Mouse (Mus musculus) kidney, adult 18-20 months (tissue): Measurements from ENCODE around the gene Me3.

Experiments used
- DNase-seq: peaks from one replicate; pipeline ENCODE4 v3.0.0; 2021

Me3 gene

DNA sequence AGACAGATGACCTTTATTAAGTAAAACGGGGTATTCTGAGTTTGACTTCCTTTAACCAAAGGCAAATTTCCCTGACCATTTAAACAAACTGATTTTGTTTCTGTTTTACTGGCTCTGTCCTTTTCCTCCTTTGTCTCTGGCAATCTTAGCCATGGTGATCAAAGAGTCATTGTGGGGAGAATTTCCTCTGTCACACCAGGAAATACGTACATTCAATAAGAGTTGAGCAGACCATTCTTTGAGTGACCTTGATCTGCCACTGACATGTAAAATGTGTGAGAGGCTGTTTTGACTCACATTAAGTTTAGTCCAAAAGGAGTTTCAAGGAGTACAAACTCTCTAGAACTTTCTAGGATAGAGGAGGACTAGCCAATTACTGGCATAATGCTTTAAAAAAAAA lies 117.0 kb downstream of the Me3 start:
- DNase-seq = no peak

DNA sequence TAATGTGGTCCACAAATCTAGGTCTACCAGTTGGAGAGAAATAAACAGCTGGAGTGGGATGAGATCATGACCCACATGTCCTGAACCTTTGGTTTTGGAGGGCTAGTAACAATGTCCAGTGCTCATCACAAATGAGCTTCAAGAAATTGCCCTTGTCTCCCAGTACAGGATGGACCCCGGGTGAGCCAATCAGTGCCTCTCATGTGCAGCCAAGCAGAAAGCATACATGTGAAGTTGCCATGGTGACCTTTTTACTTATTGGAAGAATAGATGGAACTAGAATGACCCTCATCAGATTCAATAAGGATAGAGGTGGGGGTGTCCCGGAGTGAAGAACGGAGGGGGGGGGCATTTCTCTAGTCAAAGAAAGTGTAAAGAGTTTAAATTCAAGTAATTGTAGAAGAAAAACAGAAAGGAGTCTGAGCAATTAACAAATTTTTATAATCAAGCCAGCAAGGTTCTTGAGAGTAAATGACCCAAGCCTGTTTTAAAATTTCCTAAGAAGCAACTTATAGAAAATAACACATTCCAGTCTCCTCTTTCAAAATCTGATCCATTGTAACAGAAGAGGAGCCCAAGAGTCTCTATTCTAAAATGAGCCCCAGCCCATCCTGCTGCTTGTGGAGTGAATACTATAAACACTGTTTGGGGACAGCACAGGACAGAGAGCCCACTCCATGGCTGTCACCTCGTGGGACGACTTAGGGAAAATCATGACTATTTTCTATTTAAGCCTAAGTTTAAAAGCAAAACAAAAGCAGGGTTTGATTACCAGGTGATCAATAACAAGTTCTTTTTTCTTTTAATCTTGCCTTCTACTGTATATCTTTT lies 134.7 kb downstream of the Me3 start:
- no peak for DNase-seq

DNA sequence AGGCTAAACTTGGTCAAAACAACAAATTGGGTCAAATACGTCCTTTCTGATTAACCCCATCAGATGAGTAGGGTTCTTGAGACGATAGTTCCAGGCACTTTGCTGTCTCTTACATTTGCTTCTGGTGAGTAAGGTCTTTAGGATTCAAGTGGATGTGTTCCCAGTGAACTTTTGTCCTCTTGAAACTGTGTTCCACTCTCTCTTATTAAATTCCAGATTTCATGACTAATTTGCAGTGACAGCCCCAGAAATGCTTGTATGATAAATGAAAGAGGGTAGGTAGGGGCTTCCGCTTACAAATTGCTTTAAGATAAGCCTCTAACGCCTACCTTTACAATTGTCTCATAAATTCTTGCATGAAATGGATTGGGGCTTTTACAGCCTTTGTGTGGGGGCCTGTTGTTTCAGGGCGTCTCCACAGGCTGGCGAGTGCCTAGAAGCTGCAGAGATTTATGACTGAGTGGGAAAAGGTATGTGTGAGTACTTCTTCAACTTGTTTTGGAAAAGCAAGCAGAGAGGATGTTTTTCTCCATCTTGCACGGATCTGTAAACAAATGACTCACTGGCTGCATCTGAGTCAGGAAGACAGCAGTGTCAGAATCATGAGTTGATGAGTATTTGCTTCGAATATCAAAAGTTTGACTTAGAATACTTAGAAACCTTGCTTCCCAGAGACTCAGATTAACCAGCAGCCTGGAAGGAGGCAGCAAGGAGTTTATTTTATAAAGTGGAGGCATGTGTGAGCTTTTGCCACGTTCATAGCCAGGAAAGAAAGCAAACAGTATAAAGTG lies 137.1 kb downstream of the Me3 start:
- DNase-seq = peak; percentile 3

DNA sequence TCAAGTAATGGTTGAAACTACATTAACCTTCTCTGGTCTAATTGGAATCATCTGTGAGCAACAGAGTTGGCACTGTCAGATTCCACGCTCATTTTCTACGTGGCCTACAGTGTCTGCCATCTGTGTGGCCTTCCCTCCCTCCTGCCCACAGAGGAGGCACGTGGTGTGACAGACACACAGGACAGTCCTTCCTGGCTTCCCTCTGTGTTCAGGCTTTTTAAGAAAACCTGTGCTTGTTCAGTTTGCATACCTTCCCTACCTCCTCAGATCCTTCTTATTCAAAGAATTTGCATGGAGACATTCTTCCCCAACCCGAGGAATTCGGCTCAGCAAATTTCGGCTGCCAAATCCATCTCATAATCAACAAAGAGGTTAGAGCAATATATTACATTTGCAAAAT lies 137.8 kb downstream of the Me3 start:
- DNase-seq = peak; percentile 2

DNA sequence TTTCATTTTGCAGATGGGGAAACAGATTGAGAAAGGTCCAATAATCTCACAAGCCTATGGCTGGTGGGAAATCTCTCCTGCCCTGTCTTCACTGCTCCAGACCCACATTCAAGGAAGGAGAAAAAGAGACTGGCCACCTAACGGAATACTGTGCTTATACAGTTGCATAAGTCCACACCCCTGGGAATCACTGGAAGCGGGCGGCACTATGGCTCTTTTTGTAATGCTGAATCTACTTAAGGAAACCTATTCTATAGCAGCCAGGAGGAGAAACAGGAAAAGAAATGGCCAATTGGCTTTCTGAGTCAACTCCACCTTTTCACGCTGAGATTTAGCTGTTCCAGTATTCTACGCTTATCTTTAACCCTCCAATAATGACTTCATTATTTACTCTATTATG lies 140.7 kb downstream of the Me3 start:
- DNase-seq = peak; percentile 3

DNA sequence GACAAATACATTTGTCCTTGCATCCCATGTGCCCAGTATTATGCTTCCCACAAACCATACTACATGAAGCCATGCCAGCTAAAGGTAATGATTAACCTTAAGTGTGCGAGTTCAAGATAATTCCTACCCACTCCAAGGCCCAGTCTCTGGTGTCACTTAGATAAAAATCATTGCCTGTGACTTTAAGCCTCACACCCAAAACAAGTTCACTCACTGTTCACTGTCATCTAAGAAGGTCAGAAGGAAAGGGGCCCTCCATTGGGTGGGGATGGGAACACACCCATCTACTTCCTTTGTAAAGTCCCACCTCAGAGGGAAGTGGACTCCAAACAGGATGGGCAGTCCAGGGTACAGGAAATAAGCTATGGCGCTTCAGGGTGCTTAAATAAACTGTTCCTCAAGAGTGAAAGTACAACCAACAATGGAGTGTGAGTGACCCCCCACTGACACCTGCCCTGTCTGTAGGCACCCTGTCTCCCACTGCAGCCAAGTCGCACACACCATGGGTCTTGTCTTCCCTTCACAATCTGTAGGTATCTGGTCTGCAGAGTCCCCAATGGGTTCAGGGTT lies 141.2 kb downstream of the Me3 start:
- peak; percentile 44 for DNase-seq

DNA sequence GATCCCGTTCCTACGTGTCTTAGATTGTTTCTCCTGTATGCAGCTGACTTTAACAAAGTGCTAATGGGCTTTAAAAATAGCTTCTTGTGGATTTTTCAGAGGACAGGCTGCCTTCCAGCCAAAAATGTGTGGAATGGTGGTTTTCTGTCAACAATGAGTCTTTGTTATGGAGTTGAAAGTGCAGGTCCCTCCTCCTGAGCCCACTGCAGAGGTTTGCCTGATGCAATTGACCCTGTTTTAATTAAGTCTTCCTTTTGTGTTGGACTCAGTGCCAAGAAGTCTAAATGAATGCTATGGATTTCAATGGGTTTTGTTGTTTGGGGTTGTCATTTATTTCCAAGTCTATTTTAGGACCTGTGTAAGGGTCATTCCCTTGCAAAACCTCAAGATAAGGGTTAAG lies 141.7 kb downstream of the Me3 start:
- DNase-seq = no peak

DNA sequence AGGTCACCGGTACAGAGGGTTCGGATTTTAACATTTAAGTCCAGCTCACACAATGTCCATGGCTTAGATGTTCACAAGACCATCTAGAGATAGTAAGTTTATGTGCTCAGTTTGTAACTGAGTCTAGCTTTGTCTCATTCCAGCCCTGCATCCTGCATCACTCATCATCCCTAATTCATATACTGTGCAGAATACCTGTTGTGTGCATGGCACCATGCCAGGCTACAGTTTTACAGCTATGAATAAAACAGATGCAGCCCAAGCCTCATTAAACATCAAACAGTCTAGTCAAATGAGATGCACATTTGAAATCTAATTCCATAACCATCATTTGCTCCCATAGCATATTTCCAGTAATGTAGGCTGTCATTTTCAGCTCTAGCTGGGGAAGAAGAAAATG lies 143.7 kb downstream of the Me3 start:
- DNase-seq = no peak

DNA sequence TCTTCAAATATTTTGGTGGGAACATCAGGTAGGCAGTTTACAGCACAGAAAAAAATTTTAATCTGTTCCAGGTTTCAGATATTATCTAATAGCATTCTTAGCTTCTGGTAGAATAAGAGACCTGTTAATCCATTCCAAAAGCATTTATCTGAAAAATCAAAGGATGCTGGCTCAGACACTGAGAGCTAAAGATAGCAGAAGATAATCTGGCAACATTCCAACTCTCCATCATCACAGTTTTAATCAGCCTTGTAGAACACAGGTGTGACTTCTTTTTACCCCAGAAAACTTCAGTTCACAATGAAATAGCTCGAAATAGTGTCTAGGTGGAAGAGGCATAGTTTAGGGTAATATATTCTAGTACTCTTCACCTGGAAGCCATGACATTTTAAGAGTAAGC lies 149.2 kb downstream of the Me3 start:
- DNase-seq = no peak

DNA sequence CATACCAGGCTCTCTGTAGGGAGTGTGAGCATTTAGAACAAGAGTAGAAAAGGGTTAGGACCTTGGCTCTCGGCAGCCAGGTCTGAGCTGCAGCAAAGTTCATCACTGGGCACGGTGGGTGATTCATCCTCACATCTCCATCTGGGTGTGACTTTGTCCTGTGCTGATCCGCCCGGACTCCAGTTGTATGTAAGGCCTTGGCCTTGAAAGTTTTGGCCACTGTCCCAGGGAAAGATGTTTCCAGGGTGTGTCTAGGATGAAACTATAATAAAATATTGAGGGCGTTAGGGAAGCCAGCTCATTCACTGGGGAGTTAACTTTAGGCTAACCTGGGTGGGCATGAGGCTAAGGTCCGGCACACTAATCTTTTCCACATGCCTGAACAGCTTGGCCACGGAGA lies 155.5 kb downstream of the Me3 start:
- no peak for DNase-seq

DNA sequence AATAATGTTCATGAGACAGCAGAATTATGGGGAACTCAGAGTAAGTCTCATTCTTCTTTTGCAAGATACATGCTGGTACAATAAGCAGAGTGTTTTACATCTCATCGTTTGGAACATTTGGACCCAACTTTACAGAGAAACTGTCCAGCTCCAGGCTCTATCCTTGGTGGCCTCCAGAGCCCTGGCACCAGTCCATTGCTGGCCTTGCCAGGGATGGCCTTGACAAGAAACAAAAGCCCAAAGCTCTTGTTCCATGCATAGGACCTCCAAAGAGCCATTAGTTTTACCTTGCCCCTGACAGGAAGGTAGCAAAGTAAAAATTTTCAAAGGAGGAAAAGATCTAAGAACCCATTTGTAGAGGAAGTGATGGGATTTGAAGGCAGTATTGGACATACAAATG lies 160.4 kb downstream of the Me3 start:
- no peak for DNase-seq

DNA sequence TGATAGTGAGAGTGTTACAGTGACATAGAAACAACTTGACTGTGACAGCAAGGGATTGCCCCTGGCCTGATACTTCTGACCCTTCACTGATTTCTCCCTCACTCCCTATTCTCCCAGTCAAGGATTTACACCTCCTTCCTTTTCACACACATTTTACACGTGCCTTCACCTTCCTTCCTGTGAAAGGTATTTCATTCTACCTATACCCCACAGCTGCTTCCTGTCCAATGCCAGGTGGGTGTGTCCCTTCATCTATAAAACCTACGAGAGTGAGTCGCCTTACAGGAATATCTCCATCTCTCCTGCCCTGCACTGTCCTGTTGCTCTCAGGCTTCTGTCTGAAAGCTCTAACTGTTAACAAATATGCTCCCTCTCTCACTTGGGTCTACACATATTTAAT lies 163.2 kb downstream of the Me3 start:
- DNase-seq = no peak

DNA sequence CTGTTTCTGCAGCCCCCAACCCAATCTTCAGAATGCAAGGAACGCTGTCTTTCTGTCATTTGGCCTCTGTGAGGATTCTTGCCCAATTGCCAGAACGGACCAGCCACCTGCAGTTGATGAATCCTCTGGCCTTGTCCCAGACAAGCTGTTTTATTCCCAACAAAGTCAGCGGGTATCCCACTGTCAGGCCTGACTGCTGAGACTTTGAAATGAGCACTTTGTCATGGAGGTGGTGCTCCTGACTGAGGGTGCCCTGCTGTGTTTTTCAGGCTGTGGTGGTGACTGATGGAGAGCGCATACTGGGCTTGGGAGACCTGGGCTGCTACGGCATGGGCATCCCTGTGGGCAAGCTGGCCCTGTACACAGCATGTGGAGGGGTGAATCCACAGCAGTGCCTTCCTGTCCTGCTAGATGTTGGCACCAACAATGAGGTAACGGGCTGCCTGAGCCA lies 164.2 kb downstream of the Me3 start:
- no peak for DNase-seq

DNA sequence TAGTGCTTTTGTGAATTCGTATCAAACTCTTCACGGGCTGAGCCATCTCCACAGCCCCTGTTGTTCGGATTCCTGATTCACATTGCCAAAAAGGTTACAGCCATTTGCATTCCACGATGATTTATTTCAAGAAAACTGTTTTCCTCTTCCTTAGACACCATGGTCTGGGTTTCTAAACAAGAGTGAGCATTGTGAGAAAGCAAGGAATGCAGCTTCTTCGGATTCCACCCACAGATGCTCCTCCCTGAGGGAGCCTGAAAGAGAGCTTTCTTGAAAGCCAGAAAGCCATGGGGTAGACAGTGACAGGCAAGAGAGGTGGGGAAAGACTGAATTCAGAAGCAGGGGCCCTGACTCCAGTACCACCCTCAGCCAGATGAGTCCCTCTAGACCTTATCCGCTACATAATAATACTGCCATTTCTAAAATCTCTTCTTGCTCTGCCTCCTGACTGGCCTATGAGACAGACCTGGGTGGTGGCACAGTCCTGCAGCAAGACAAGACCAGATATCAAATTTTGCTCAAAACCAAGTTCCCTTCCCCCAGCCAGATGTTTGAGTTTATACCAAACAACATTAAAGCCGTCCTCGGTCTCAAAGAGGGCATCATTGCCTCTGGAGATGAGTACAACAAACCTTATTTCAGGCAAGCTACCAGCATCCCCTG lies 166.3 kb downstream of the Me3 start:
- DNase-seq = no peak

DNA sequence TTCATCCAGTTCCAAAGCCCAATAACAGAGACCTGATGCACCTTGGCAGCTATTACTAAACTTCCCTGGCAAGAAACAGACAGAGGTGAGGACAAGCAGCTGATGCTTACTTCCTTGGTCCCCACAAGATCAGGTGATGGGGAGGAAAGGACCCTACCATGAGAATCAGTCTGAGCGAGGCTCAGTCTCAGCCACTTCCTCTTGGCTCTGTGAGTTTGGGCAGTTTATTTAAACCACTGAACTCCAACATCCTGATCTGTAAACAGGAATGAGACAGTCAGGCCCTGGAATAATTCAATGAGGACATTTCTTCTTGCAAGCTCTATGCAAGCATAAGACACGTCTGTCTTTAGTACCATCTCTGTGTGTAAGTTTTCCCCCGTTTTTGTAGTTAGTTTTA lies 170.3 kb downstream of the Me3 start:
- DNase-seq = no peak

DNA sequence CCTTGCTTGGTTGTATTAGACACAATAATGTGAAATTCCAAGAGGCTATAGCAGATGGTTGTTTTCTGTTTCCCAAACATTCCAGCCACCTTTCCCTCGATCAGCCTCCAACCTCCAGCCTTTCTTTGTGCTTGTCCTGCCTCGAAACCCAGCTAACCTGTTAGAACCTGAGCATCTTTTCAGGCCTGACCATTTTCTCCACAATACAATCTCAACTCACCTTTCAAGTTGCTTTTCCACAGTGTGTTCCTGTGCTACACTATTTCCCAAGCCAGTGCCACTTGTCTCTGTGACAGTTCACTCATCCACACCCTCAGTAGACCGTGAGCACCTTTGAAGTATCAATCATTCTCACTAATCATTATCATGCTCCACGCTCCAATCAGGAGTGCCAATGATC lies 171.8 kb downstream of the Me3 start:
- DNase-seq = no peak

DNA sequence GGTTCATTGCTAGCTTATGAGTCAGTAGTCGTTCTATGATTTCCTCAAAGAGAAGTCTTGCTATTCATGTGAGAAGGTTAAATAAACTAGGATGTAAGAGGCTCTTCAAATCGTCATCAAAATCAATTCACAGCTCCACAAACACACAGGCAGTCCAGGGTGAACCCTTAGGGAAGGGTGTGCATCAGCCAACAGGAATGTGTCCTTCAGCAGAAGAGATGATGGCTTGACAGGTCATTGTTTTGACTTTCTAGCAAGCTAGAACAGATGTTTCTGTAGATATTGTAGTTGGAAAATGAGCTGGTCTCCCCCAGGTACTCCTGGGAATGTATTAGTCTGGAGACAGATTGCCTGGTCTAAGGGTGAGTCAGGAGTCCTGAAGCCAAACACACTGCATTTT lies 177.2 kb downstream of the Me3 start:
- no peak for DNase-seq

DNA sequence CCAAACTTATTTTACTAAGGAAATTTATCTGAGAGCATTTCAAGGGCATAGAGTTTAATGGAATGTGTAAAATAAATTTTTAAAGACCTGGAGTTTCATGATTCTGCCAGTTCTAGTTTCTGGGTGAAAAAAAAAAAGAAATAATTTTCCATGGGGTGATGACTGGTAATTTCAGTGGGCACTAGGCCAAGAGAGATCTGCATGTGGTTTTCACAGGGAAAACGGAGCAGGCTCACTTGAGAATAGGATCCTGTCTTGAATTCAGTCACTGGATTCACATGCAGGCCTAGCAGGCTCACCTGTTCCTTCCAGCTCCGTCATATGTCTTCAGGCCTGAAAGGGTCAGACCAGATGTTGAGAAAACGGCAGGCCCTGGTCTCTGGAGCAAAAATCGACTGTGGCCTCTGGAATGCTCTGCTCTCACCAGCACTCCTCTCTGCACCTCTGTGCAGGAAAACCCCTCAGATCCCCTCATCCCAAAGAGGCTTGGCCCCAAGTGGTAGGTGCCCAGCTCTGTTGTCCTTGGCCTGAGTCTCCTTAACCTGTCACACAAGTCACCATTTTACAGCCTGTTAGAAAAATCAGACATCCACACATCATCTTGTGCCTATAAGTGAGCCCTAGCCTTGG lies 196.4 kb downstream of the Me3 start:
- no peak for DNase-seq

DNA sequence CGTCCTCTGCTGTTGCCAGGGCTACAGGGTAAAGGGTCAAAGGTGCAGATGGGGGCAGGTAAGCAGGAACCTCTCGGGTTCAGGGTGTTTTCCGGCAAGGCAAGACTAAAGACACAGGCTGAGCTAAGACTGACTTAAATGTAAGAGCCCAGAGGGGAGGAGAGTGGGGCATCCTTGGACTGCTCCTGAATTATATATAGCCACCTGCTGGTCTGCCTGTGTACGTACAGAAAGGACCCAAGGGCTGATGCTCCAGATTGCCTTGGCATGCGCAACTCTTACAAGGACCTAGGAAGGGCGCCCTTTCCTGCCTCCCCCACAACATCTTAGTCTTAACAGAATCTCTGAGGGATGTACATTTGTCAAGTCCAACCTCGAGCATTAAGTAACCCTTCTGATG lies 197.0 kb downstream of the Me3 start:
- DNase-seq = no peak

DNA sequence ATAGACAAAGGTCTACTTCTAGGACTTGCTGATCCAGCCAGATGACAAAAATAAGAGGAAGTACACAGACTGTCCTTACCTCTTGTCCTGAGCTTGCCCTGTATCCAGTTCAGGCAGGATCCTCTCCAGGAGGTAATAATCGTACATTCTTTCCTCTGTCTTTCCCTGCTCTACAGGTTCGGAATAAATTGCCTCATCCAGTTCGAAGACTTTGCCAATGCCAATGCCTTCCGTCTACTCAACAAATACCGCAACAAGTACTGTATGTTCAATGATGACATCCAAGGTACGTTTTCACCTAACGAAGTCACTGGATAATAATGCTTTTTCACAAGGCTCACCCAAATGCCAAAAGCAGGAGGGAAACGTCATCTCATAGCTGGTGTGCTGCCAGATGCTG lies 201.3 kb downstream of the Me3 start:
- no peak for DNase-seq

DNA sequence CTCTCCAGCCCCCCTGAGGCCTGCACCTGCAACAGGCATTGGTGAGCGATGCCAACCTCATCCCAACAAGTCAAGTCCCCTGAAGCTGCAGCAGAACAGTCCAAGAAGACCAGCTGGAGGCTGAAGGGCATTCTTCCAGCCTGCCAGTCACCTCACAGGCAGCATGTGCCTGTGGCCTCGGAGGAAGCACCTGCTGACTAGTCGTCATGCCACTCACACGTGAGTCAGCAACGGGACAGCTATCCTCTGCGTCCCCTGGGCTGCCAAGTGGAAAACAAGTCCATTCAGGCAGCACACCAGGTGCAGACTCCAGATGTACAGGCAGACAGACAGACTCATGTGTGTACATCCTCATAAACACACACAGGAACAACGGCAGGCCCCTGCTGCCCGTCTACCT lies 203.4 kb downstream of the Me3 start:
- no peak for DNase-seq

DNA sequence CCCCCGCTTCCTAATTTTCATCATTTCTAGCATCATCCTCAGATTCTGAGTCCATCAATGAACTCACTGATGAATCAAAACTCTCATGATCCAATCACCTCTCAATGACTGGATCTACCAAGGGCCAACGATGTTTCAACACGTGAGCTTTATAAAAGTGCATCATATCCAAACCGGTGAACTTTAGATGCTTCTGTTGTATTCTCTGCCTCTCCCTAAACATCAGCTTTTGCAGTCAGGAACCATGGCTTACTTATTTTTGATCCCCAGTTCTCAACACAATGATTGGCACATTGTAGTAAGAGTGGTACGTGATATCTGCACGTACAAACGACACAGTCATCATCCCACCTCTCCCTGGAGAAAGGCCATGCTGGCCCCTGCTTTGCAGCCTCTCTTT lies 204.5 kb downstream of the Me3 start:
- DNase-seq = no peak

DNA sequence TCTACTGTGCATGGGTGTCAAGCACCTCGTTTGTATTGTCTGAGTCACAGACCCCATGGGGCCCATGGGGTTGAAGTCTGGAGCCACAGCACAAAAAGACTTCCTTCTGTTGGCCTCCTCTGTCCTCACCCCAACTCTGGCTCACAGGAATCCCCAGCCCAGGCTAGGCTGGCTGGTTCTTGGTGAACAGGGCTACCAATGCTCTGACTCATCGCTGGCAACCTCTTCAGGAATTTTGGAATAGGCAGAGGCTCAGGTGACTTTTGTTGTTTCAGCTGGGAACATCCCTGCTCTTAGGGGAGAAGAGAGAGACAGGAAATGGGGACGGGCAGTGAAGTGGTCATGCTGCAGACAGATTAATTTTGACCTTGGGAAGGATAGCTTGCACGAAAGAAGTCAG lies 205.6 kb downstream of the Me3 start:
- no peak for DNase-seq
